Mouse (Mus musculus) embryonic fibroblast, embryonic 13.5 days (primary cell): ENCODE data around the gene Klhl15. TPM values are rescaled to one million over a fixed set of nuclear protein-coding genes. Genes with fewer than 3 reads are reported as not detected.

Source experiments
- H3K27ac ChIP-seq: 2 replicates; pipeline ENCODE4 v1.5.1; 2012; ENCODE audit warnings: low read length, control low read depth, inconsistent platforms; ENCODE audit not compliant: insufficient read depth
- H3K4me1 ChIP-seq: 2 replicates; pipeline ENCODE4 v1.6.1; 2011; ENCODE audit warnings: low read length; ENCODE audit not compliant: control insufficient read depth, insufficient read depth
- H3K4me3 ChIP-seq: 2 replicates; pipeline ENCODE4 v1.5.1; 2011; ENCODE audit warnings: mild to moderate bottlenecking, control low read depth, low read length; ENCODE audit not compliant: insufficient read depth
- CTCF ChIP-seq: IDR thresholded peaks from 2 replicates; pipeline ENCODE4 v1.5.1; 2011; ENCODE audit warnings: mild to moderate bottlenecking, control low read depth, low read length, moderate library complexity, borderline replicate concordance; ENCODE audit not compliant: insufficient read depth
- POLR2A ChIP-seq: IDR thresholded peaks from 2 replicates; pipeline ENCODE4 v1.6.1; 2011; ENCODE audit warnings: low read depth, mild to moderate bottlenecking, control low read depth, low read length, moderate library complexity
- polyA plus RNA-seq: library from polyadenylated mRNA; stranded (reverse); fragments of >200 nt; gene quantifications from 2 replicates; pipeline ENCODE4 v1.2.4, GENCODE M21; 2011; ENCODE audit warnings: low read depth; ENCODE audit not compliant: missing spikeins, insufficient read length

The Klhl15 gene
- polyA plus RNA-seq, 1 experiment = 6.5 TPM

DNA sequence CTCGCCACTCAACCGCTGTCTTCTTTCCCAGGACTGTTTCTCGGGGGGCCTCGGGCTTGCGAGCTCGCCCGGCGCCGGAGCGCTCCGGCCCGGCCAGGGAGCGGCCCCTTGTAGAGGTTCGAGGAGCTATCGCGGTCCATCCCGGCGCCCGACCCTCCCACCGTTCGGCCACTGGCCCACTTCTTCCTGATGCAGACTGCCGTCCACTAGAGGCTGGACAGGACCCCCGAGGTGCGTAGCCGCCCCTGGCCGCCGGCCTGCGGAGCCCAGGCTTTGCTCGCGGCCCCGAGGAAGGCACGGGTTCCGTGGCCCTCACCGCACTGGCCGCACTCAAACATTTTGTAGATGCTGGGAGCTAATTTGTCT, 774 bp downstream of the Klhl15 start:
- H3K4me1 ChIP-seq = peaks cover 2% of the 10 kb centered on the region; the same call in 1 of the 2 replicates
- no peak for TF ChIP-seq CTCF
- TF ChIP-seq POLR2A = no peak
- peak overlapping the region; percentile 74 for H3K4me3 ChIP-seq
- H3K27ac ChIP-seq = peak overlapping the region; percentile 21; the same call in 1 of the 2 replicates

DNA sequence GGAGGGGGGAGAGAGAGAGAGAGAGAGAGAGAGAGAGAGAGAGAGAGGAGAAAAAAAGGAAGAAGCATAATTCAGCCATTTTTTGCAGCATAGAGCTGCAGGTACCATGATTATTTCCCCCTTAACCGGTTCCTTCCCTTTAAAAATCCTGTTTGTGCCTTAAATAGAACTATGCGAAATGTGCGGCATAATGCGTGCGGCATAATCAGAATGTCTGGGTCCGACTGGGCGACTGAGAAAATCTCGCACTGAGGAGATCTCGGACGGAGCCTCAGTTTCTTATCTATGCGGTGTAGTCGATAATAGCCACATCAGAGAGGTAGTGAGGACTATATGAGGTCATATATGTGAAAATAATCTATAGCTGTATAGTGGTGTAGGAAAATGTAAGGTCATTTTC, 1.2 kb downstream of the Klhl15 start:
- H3K4me1 ChIP-seq = peaks cover 2% of the 10 kb centered on the region; the same call in 1 of the 2 replicates
- TF ChIP-seq CTCF = no peak
- no peak for TF ChIP-seq POLR2A
- peak overlapping the region; percentile 74 for H3K4me3 ChIP-seq
- no peak overlapping the region for H3K27ac ChIP-seq

DNA sequence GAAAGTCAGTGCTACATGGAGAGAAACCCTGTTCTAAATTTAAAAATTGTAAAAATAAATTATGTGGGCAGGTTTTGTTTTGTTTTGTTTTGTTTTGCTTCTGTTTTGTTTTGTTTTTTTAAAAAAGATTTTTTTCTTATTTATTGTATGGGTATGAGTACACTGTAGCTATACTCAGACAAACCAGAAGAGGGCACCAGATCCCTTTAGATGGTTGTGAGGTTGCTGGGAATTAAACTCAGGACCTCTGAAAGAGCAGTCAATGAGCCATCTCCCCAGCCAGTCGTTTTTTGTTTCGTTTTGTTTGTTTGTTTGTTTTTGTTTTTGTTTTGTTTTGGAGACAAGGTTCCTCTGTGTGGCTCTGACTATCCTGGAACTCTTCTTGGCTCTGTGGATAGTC, 54.5 kb downstream of the Klhl15 start:
- H3K27ac ChIP-seq = no peak overlapping the region
- H3K4me1 ChIP-seq = no peaks in the 10 kb centered on the region
- no peak for TF ChIP-seq CTCF
- TF ChIP-seq POLR2A = no peak
- no peak overlapping the region for H3K4me3 ChIP-seq

DNA sequence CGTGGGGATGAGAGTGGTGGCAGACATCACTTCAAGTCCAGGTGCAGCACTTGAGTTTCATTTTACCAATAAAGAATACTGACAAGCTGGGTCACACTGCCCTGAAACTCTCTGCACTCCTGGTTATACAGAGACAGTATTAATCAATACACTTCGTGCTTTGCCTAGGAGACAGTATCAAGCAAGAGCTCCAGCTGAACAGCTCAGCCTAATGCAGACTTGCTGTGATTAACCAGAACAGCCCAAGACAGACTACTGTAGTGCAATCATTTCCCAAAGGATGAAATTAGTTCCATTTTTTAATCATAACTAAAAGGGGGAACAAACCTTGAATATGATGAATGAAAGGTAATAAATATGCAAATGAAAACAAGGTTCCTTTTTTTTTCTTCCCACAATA, 68.5 kb downstream of the Klhl15 start:
- TF ChIP-seq CTCF (no peak), POLR2A (no peak)
- Histone ChIP-seq H3K4me3 (no peak overlapping the region), H3K4me1 (no peaks in the 10 kb centered on the region), H3K27ac (no peak overlapping the region)

DNA sequence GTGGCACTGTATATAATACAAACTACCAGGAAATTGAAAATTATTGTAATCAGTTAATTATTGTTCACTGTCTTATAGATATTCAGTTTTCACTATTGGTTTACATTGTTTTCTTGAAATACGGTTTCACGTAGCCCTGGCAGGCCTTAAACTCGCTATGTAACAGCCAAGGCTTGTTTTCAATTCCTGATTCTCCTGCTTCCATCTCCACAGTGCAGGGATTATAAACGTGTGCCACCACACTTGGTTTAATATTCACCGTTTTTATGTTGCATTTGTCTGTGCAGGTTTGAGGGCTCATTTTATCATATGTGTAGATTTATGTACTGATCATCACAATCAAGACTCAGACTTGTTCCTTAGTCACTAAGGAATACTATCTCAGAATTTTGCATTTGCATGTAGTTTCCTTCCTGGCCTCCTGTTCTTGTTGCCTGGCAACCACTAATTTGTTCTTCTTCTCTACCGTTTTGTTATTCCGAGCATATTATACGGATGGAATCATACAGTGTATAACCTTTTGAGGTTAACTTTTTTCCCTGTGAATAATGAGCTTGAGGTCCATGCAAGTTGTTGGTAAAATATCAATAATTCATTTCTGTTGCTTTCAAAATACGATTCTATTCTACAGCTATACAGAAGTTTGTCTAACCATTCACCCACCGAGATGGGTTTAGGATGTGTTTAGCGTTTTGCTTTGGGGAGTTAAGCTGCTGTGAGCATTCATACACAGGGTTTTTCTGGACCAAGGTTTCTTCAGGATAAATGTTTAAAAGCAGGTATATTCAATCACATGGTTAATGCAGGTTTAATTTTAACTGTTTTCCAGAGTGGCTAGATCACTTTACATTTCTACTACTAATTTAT, 86.9 kb downstream of the Klhl15 start:
- H3K4me3 ChIP-seq = no peak overlapping the region
- TF ChIP-seq CTCF = no peak
- no peak for TF ChIP-seq POLR2A

More for the DNA sequence above, 86.9 kb downstream of the Klhl15 start:
- Histone ChIP-seq H3K27ac (no peak overlapping the region), H3K4me1 (no peaks in the 10 kb centered on the region)

Other genes with a start within 250 kb of the Klhl15 start
- 34.2 and 39.5 TPM in 2 replicates for gene Zfx, start 110.9 kb upstream of the Klhl15 start, polyA plus RNA-seq
- gene Eif2s3x, start 21.7 kb upstream of the Klhl15 start, polyA plus RNA-seq = 147 and 151 TPM in 2 replicates
- gene Fam90a1b, start 132.2 kb downstream of the Klhl15 start, polyA plus RNA-seq = not detected in 2 replicates
- 22.1 and 24.2 TPM in 2 replicates for gene Apoo, start 132.5 kb downstream of the Klhl15 start, polyA plus RNA-seq